Comparison of ENCODE assay signal across 10 mouse cellular contexts in genomic region chr2:105669881-105670730, GRCm38 (mm10). TPM values are rescaled to one million over a fixed set of nuclear protein-coding genes. Genes with fewer than 3 reads are reported as not detected.
A peak's percentile ranks its signal among the peaks of the same experiment; 100 is the strongest.
DNase-seq lines count a peak whose midpoint lies in the region; ATAC-seq lines count a peak whose summit lies in the region.
"Had no signal": no experiment of that assay in that cellular context is flagged by ENCODE, and none has a peak within 500 bp of the region (broad histone marks: within the 10 kb centered on the region; RNA-seq: fewer than 3 reads in every experiment).

No protein-coding gene starts in this region.

- H3K9ac ChIP-seq in kidney, embryonic 15.5 days = no peak overlapping the region
- H3K9ac ChIP-seq in forebrain, embryonic 15.5 days (replicated peaks) = peak overlapping the region; percentile 44
- H3K9ac ChIP-seq: heart, embryonic 13.5 days had no signal

- WGBS in kidney, embryonic 15.5 days = under 1% methylated on average over 29 of the region's 29 CpGs
- 3% methylated on average over 29 of the region's 29 CpGs for WGBS in forebrain, embryonic 15.5 days
- under 1% methylated on average over 29 of the region's 29 CpGs for WGBS in midbrain, embryonic 10.5 days

- H3K27me3 ChIP-seq in kidney, embryonic 15.5 days = peaks cover 100% of the 10 kb centered on the region
- peaks cover 64% of the 10 kb centered on the region for H3K27me3 ChIP-seq in forebrain, embryonic 15.5 days
- peaks cover 100% of the 10 kb centered on the region for H3K27me3 ChIP-seq in midbrain, embryonic 10.5 days (ENCODE audit: low read depth, poor library complexity, severe bottlenecking)

- H3K9me3 ChIP-seq in kidney, embryonic 15.5 days (replicated peaks) = no peaks in the 10 kb centered on the region
- H3K9me3 ChIP-seq in forebrain, embryonic 15.5 days = no peaks in the 10 kb centered on the region
- H3K9me3 ChIP-seq in midbrain, embryonic 10.5 days (replicated peaks) = no peaks in the 10 kb centered on the region
- H3K9me3 ChIP-seq: heart, embryonic 13.5 days had no signal

- H3K4me3 ChIP-seq in kidney, embryonic 15.5 days (replicated peaks) = 0 out of 2 replicates have a peak overlapping the region, but pooled peaks have one; percentile 11
- peak overlapping the region; percentile 41 for H3K4me3 ChIP-seq in forebrain, embryonic 15.5 days
- peak overlapping the region; percentile 66 for H3K4me3 ChIP-seq in midbrain, embryonic 10.5 days

- ATAC-seq in kidney, embryonic 15.5 days (replicated peaks; ENCODE audit: low FRiP score) = no peak
- ATAC-seq in forebrain, embryonic 15.5 days (replicated peaks) = no peak

- H3K4me1 ChIP-seq in kidney, embryonic 15.5 days = peaks cover 61% of the 10 kb centered on the region
- peaks cover 62% of the 10 kb centered on the region for H3K4me1 ChIP-seq in forebrain, embryonic 15.5 days
- H3K4me1 ChIP-seq in midbrain, embryonic 10.5 days = peaks cover 79% of the 10 kb centered on the region

- DNase-seq in kidney, adult 11 months = no peak
- peak; percentile 38 for DNase-seq in midbrain, embryonic 10.5 days (ENCODE audit: low spot score)
- peak; percentile 2 for DNase-seq in yolk sac, embryonic 10.5 days (ENCODE audit: low spot score)
- no peak for DNase-seq in kidney, adult 18-20 months
- no peak for DNase-seq in right cerebral cortex, postnatal 4 days
- no peak for DNase-seq in lung, postnatal 14 days

- H3K4me2 ChIP-seq in kidney, embryonic 15.5 days = 0 out of 2 replicates have a peak overlapping the region, but pooled peaks have one; percentile 1
- H3K4me2 ChIP-seq in forebrain, embryonic 15.5 days (replicated peaks) = peak overlapping the region; percentile 83

- H3K36me3 ChIP-seq in kidney, embryonic 15.5 days = no peaks in the 10 kb centered on the region
- H3K36me3 ChIP-seq in forebrain, embryonic 15.5 days = no peaks in the 10 kb centered on the region
- H3K36me3 ChIP-seq in midbrain, embryonic 10.5 days = no peaks in the 10 kb centered on the region
- H3K36me3 ChIP-seq: heart, embryonic 13.5 days had no signal

- H3K27ac ChIP-seq in kidney, embryonic 15.5 days = no peak overlapping the region
- H3K27ac ChIP-seq in forebrain, embryonic 15.5 days (replicated peaks) = 0 out of 2 replicates have a peak overlapping the region, but pooled peaks have one; percentile 19
- H3K27ac ChIP-seq in midbrain, embryonic 10.5 days (replicated peaks) = peak overlapping the region; percentile 91
- H3K27ac ChIP-seq: heart, embryonic 13.5 days; macrophage had no signal

RNA-seq across cellular contexts. Expression of gene Pax6, which starts 1.4 kb away (rescaled TPM):
- 0.18 and 0.19 TPM in 2 replicates for polyA plus RNA-seq in kidney, embryonic 15.5 days (2015; fragmentation: Nextera tagmentation; extraction: Ambion mirVana)
- polyA plus RNA-seq in forebrain, embryonic 15.5 days (2015; fragmentation: Nextera tagmentation; extraction: Ambion mirVana) = 45.0 and 57.0 TPM in 2 replicates
- polyA plus RNA-seq in midbrain, embryonic 10.5 days (2016; fragmentation: Nextera tagmentation; extraction: Ambion mirVana) = 39.0 and 40.1 TPM in 2 replicates
- polyA plus RNA-seq: macrophage had no signal

Comparison
In these comparisons a context has a peak if more than half of its experiments do, and no peak if none do; other contexts are left out.
1. H3K4me3 ChIP-seq: peak in every context shown above with its lines; median percentile 66 in midbrain, embryonic 10.5 days; 41 in forebrain, embryonic 15.5 days; 11 in kidney, embryonic 15.5 days.
2. DNase-seq: peak in midbrain, embryonic 10.5 days (single experiment) and yolk sac, embryonic 10.5 days (single experiment); none in kidney, adult 11 months (single experiment), kidney, adult 18-20 months (single experiment), right cerebral cortex, postnatal 4 days (single experiment) and lung, postnatal 14 days (single experiment).
3. RNA of gene Pax6, which starts 1.4 kb away (polyA plus RNA-seq): 45.0 to 57.0 TPM in forebrain, embryonic 15.5 days and 39.0 to 40.1 TPM in midbrain, embryonic 10.5 days; 0.18 to 0.19 TPM in kidney, embryonic 15.5 days; every median in the first group is over 10 times any median in the second.